Mouse (Mus musculus) liver, embryonic 14.5 days (tissue): Measurements from ENCODE around the gene Srarp. TPM values are rescaled to one million over a fixed set of nuclear protein-coding genes. Genes with fewer than 3 reads are reported as not detected.
A peak's percentile ranks its signal among the peaks of the same experiment; 100 is the strongest.

Source experiments
- ATAC-seq: fragments of 200-750 bp; cut with Nextera tagmentation; 2 replicates; pipeline ENCODE4 v1.8.0; 2017; ENCODE audit warnings: moderate number of reproducible peaks, mild to moderate bottlenecking, moderate library complexity; ENCODE audit not compliant: insufficient read depth
- DNase-seq, 3 experiments: peaks; one replicate each; pipeline ENCODE4 v3.0.0-alpha.2; 2012 to 2013; ENCODE audit warnings: low read depth in 3 of 3, low spot score in 3 of 3
- H3K27ac ChIP-seq: fragments of 300-500 bp; sonication (generic); 2 replicates; pipeline ENCODE4 v1.5.1; 2014; ENCODE audit warnings: moderate library complexity, mild to moderate bottlenecking, control low read depth, inconsistent platforms
- H3K27me3 ChIP-seq: fragments of 300-500 bp; sonication (generic); 2 replicates; pipeline ENCODE4 v1.6.1; 2014; ENCODE audit warnings: mild to moderate bottlenecking, low read length, moderate library complexity; ENCODE audit not compliant: control insufficient read depth, insufficient read depth
- H3K36me3 ChIP-seq: fragments of 300-500 bp; sonication (generic); replicated peaks from 2 replicates; pipeline ENCODE4 v1.6.1; 2014; ENCODE audit warnings: low read depth; ENCODE audit not compliant: control insufficient read depth, insufficient read depth
- H3K4me1 ChIP-seq, 2 experiments: fragments of 200-500 bp in 1 of 2; fragments of 300-500 bp in 1 of 2; sonication (generic) in 1 of 2; replicated peaks; 2 replicates each; pipeline ENCODE4 v1.6.1; 2012 to 2014; ENCODE audit warnings: antibody characterized with exemption in 1 of 2, inconsistent platforms in 1 of 2, low read length in 1 of 2; ENCODE audit not compliant: control insufficient read depth in 2 of 2, insufficient read depth in 2 of 2
- H3K4me2 ChIP-seq: fragments of 300-500 bp; sonication (generic); 2 replicates; pipeline ENCODE4 v1.6.1; 2014; ENCODE audit warnings: low read depth, mild to moderate bottlenecking, control low read depth, moderate library complexity
- H3K4me3 ChIP-seq, 2 experiments: fragments of 200-500 bp in 1 of 2; fragments of 300-500 bp in 1 of 2; sonication (generic) in 1 of 2; 2 replicates each; pipeline ENCODE4 v1.5.1; 2012 to 2014; ENCODE audit warnings: low read depth in 2 of 2, low read length in 2 of 2, mild to moderate bottlenecking in 2 of 2, control low read depth in 1 of 2, inconsistent platforms in 1 of 2, moderate library complexity in 1 of 2; ENCODE audit not compliant: insufficient read depth in 1 of 2
- H3K9ac ChIP-seq: fragments of 300-500 bp; sonication (generic); replicated peaks from 2 replicates; pipeline ENCODE4 v1.6.1; 2014; ENCODE audit warnings: mild to moderate bottlenecking, control low read depth, moderate library complexity
- H3K9me3 ChIP-seq: fragments of 300-500 bp; sonication (generic); 2 replicates; pipeline ENCODE4 v1.6.1; 2016; ENCODE audit warnings: low read length, mixed read lengths; ENCODE audit not compliant: control insufficient read depth
- CTCF ChIP-seq: IDR thresholded peaks from 2 replicates; pipeline ENCODE4 v1.5.1; 2016; ENCODE audit warnings: antibody characterized with exemption, low read depth, control low read depth
- EP300 ChIP-seq: IDR thresholded peaks from 2 replicates; pipeline ENCODE4 v1.6.1; 2016; ENCODE audit warnings: antibody characterized with exemption, low read depth
- WGBS: fragments of 180-500 bp; shearing (Covaris S2); extraction: QIAGEN DNeasy Blood & Tissue Kit; methylation state at CpG from one replicate; pipeline ENCODE4 v1.1.7; 2014; ENCODE audit not compliant: insufficient replicate concordance; 5-methylcytosine and 5-hydroxymethylcytosine counted together
- polyA plus RNA-seq, 2 experiments: library from polyadenylated mRNA; depleted of rRNA in 1 of 2; stranded (reverse) in 1 of 2; unstranded in 1 of 2; fragments of >200 nt; fragmentation: Nextera tagmentation in 1 of 2; extraction: Ambion mirVana in 1 of 2; gene quantifications; 2 replicates each; pipeline versions ENCODE4 v1.2.1 to v1.2.3; 2012 to 2014

Gene Srarp
- polyA plus RNA-seq, 2 experiments: not detected

GRCm38 (mm10) chr4:141420886-141421285 is 15.0 kb downstream of the Srarp start:
- 32% methylated on average over 9 of the region's 9 CpGs for WGBS
- no peak for DNase-seq
- Histone ChIP-seq H3K27ac (no peak overlapping the region), H3K36me3 (no peaks in the 10 kb centered on the region), H3K4me1 (no peaks in the 10 kb centered on the region), H3K9me3 (no peaks in the 10 kb centered on the region), H3K9ac (no peak overlapping the region), H3K27me3 (peaks cover 3% of the 10 kb centered on the region), H3K4me2 (no peak overlapping the region), H3K4me3 (no peak overlapping the region)
- no peak for TF ChIP-seq CTCF
- no peak for TF ChIP-seq EP300
- no peak for ATAC-seq

- no peak for TF ChIP-seq CTCF
- no peak for TF ChIP-seq EP300
- WGBS: 39% methylated on average over 9 of the region's 9 CpGs
- no peak for ATAC-seq
- H3K9me3 ChIP-seq: no peaks in the 10 kb centered on the region
- H3K27ac ChIP-seq: no peak within 1 kb of the TSS
- H3K36me3 ChIP-seq: no peaks in the 10 kb centered on the region
- no peak within 1 kb of the TSS for H3K9ac ChIP-seq
- no peak for DNase-seq
- H3K27me3 ChIP-seq: no peaks in the 10 kb centered on the region; the same call in 1 of the 2 replicates
- H3K4me3 ChIP-seq: no peak within 1 kb of the TSS
- H3K4me2 ChIP-seq: no peak within 1 kb of the TSS
- H3K4me1 ChIP-seq: no peaks in the 10 kb centered on the region
Observed at GRCm38 (mm10) chr4:141420192-141420829, 15.6 kb downstream of the Srarp start, which contains the start of gene Hspb7. Gene Hspb7, plus strand, starts transcription at chr4:141420779.

GRCm38 (mm10) chr4:141419398-141420191 is 16.3 kb downstream of the Srarp start:
- Histone ChIP-seq H3K9me3 (no peaks in the 10 kb centered on the region), H3K27ac (no peak overlapping the region), H3K4me2 (no peak overlapping the region), H3K36me3 (no peaks in the 10 kb centered on the region), H3K9ac (no peak overlapping the region), H3K4me3 (no peak overlapping the region), H3K4me1 (no peaks in the 10 kb centered on the region), H3K27me3 (no peaks in the 10 kb centered on the region)
- ATAC-seq: no peak
- no peak for TF ChIP-seq CTCF
- TF ChIP-seq EP300: no peak
- 12% methylated on average over 27 of the region's 27 CpGs for WGBS
- peak in 1 of 3 experiments; percentile 24 for DNase-seq

- H3K36me3 ChIP-seq: no peaks in the 10 kb centered on the region
- no peak for TF ChIP-seq CTCF
- TF ChIP-seq EP300: no peak
- H3K4me3 ChIP-seq: no peak within 1 kb of the TSS
- no peak for ATAC-seq
- no peak within 1 kb of the TSS for H3K9ac ChIP-seq
- H3K27me3 ChIP-seq: no peaks in the 10 kb centered on the region
- H3K27ac ChIP-seq: no peak within 1 kb of the TSS
- no peaks in the 10 kb centered on the region for H3K4me1 ChIP-seq
- no peaks in the 10 kb centered on the region for H3K9me3 ChIP-seq
- 50% methylated on average over 7 of the region's 7 CpGs for WGBS
- DNase-seq: no peak
- no peak within 1 kb of the TSS for H3K4me2 ChIP-seq
Observed at GRCm38 (mm10) chr4:141415924-141416323, 20.0 kb downstream of the Srarp start, which contains the start of gene Clcnkb. Gene Clcnkb, minus strand, starts transcription at chr4:141416014.

- Histone ChIP-seq H3K9ac (no peak overlapping the region), H3K4me1 (no peaks in the 10 kb centered on the region), H3K4me2 (no peak overlapping the region), H3K27ac (no peak overlapping the region), H3K36me3 (no peaks in the 10 kb centered on the region), H3K27me3 (no peaks in the 10 kb centered on the region), H3K4me3 (no peak overlapping the region), H3K9me3 (no peaks in the 10 kb centered on the region)
- DNase-seq (no peak), ATAC-seq (no peak)
- 19% methylated on average over 22 of the region's 22 CpGs for WGBS
- no peak for TF ChIP-seq EP300
- TF ChIP-seq CTCF: peak; percentile 67
Observed at GRCm38 (mm10) chr4:141411430-141411992, 24.4 kb downstream of the Srarp start.
